Mouse (Mus musculus) megakaryocyte-erythroid progenitor cell, adult 5-6 weeks (primary cell): ENCODE measurements around the gene Opn3. TPM values are rescaled to one million over a fixed set of nuclear protein-coding genes. Genes with fewer than 3 reads are reported as not detected.

Source experiments
- total RNA-seq, 2 experiments: library from RNA; stranded (forward) in 1 of 2; stranded (reverse) in 1 of 2; fragments of 200-1000, 215-1000 nt in 1 of 2; fragments of >200 nt in 1 of 2; fragmentation: Nextera tagmentation in 1 of 2; gene quantifications; 2 replicates each; pipeline ENCODE4 v1.2.3; 2014 to 2017

Gene Opn3
- total RNA-seq, 2 experiments from 2014 or later = 0.23 to 0.72 TPM

Other genes with a start within 250 kb of the Opn3 start
- gene Rgs7, start 200.3 kb downstream of the Opn3 start, total RNA-seq (2014; fragmentation: Nextera tagmentation) = not detected in 2 replicates
- gene Rgs7, start 200.3 kb downstream of the Opn3 start, total RNA-seq (2017) = not detected in 2 replicates
- 0.87 and 1.8 TPM in 2 replicates for gene Kmo, start 72.4 kb downstream of the Opn3 start, total RNA-seq (2014; fragmentation: Nextera tagmentation)
- 0.27 and 0.38 TPM in 2 replicates for gene Kmo, start 72.4 kb downstream of the Opn3 start, total RNA-seq (2017)
- 99.2 and 129 TPM in 2 replicates for gene Fh1, start 67.1 kb downstream of the Opn3 start, total RNA-seq (2014; fragmentation: Nextera tagmentation)
- gene Fh1, start 67.1 kb downstream of the Opn3 start, total RNA-seq (2017) = 87.3 and 93.2 TPM in 2 replicates
- gene Chml, start 125 bp upstream of the Opn3 start, total RNA-seq (2014; fragmentation: Nextera tagmentation) = 7.0 and 12.6 TPM in 2 replicates
- gene Chml, start 125 bp upstream of the Opn3 start, total RNA-seq (2017) = 12.5 and 15.8 TPM in 2 replicates
- gene Wdr64, start 5.8 kb upstream of the Opn3 start, total RNA-seq (2014; fragmentation: Nextera tagmentation) = not detected in 2 replicates
- gene Wdr64, start 5.8 kb upstream of the Opn3 start, total RNA-seq (2017) = not detected in 2 replicates
- gene Exo1, start 187.8 kb upstream of the Opn3 start, total RNA-seq (2014; fragmentation: Nextera tagmentation) = 60.4 and 84.6 TPM in 2 replicates
- gene Exo1, start 187.8 kb upstream of the Opn3 start, total RNA-seq (2017) = 40.3 and 44.2 TPM in 2 replicates
- 1.1 TPM in 1 of 2 replicates, not detected in the other for gene Gm38100, start 227.6 kb upstream of the Opn3 start, total RNA-seq (2014; fragmentation: Nextera tagmentation)
- not detected in 2 replicates for gene Gm38100, start 227.6 kb upstream of the Opn3 start, total RNA-seq (2017)